Mouse (Mus musculus) neutrophil, adult 5-6 weeks (primary cell): Measurements from ENCODE around the gene Dpp3. TPM values are rescaled to one million over a fixed set of nuclear protein-coding genes. Genes with fewer than 3 reads are reported as not detected.
A peak's percentile ranks its signal among the peaks of the same experiment; 100 is the strongest.
"Not testable (repeated sequence)": the region's sequence is repeated elsewhere in the genome, so short reads cannot be mapped to it uniquely, and the experiment has no call there.

Experiments used
- ATAC-seq: fragments of 151-379, 151-347 bp; 2 replicates; pipeline ENCODE4 v1.8.0; 2017; ENCODE audit warnings: mild to moderate bottlenecking, moderate TSS enrichment; ENCODE audit not compliant: insufficient number of reproducible peaks, poor library complexity, low FRiP score, severe bottlenecking; ENCODE audit errors: extremely low read depth
- total RNA-seq: library from RNA; stranded (forward); fragments of 200-1000 nt; gene quantifications from 2 replicates; pipeline ENCODE4 v1.2.3, GENCODE M21; 2017

Dpp3 gene
- 37.8 and 42.8 TPM in 2 replicates for total RNA-seq

- ATAC-seq = peak; percentile 97
Observed at GRCm38 (mm10) chr19:4927904-4928531, at the start of gene Dpp3. TSS of gene Dpp3 (minus strand) at chr19:4928287.

- ATAC-seq = 0 out of 2 replicates have a peak, but pooled peaks have one; percentile 61
Observed at GRCm38 (mm10) chr19:4968236-4968635, 40.1 kb upstream of the Dpp3 start.

GRCm38 (mm10) chr19:4961928-4962601 lies 34.0 kb upstream of the Dpp3 start, which contains the start of gene Mrpl11:
TSS of gene Mrpl11 (plus strand) at chr19:4962147.
- ATAC-seq = peak; percentile 98

GRCm38 (mm10) chr19:4948641-4949040 lies 20.6 kb upstream of the Dpp3 start:
- not testable (repeated sequence) for ATAC-seq

- no peak for ATAC-seq
Observed at GRCm38 (mm10) chr19:4945540-4945939, 17.5 kb upstream of the Dpp3 start.

GRCm38 (mm10) chr19:4943253-4943588 lies 15.1 kb upstream of the Dpp3 start:
- no peak for ATAC-seq

GRCm38 (mm10) chr19:4942551-4943252 lies 14.6 kb upstream of the Dpp3 start, which contains the start of gene Peli3:
TSS of gene Peli3 (minus strand) at chr19:4943127.
- ATAC-seq = peak; percentile 72

- no peak for ATAC-seq
Observed at GRCm38 (mm10) chr19:4937444-4938310, 9.6 kb upstream of the Dpp3 start.

- no peak for ATAC-seq
Observed at GRCm38 (mm10) chr19:4936896-4937295, 8.8 kb upstream of the Dpp3 start.

- no peak for ATAC-seq
Observed at GRCm38 (mm10) chr19:4928781-4929180, 694 bp upstream of the Dpp3 start.

- ATAC-seq = no peak
Observed at GRCm38 (mm10) chr19:4925121-4925860, 2.8 kb downstream of the Dpp3 start.

GRCm38 (mm10) chr19:4919652-4920051 lies 8.4 kb downstream of the Dpp3 start:
- no peak for ATAC-seq

GRCm38 (mm10) chr19:4916827-4917226 lies 11.3 kb downstream of the Dpp3 start:
- no peak for ATAC-seq

GRCm38 (mm10) chr19:4915924-4916603 lies 12.0 kb downstream of the Dpp3 start:
- ATAC-seq = no peak

- no peak for ATAC-seq
Observed at GRCm38 (mm10) chr19:4909376-4909775, 18.7 kb downstream of the Dpp3 start.

GRCm38 (mm10) chr19:4908107-4908506 lies 20.0 kb downstream of the Dpp3 start:
- ATAC-seq = 0 out of 2 replicates have a peak, but pooled peaks have one; percentile 18

- ATAC-seq = peak; percentile 57; the same call in 1 of the 2 replicates
Observed at GRCm38 (mm10) chr19:4905979-4906794, 21.9 kb downstream of the Dpp3 start, which contains the start of gene Bbs1. TSS of gene Bbs1 (minus strand) at chr19:4906628.
